Mouse (Mus musculus) embryonic facial prominence, embryonic 12.5 days (tissue): ENCODE measurements around the gene H2afj. TPM values are rescaled to one million over a fixed set of nuclear protein-coding genes. Genes with fewer than 3 reads are reported as not detected.
A peak's percentile ranks its signal among the peaks of the same experiment; 100 is the strongest.

Source experiments
- ATAC-seq: fragments of 200-750 bp; cut with Nextera tagmentation; 2 replicates; pipeline ENCODE4 v1.8.0; 2017; ENCODE audit not compliant: insufficient number of reproducible peaks, insufficient read depth, low FRiP score, low TSS enrichment
- H3K27ac ChIP-seq: fragments of 300-500 bp; sonication (generic); 2 replicates; pipeline ENCODE4 v1.5.1; 2016; ENCODE audit warnings: mild to moderate bottlenecking
- H3K27me3 ChIP-seq: fragments of 300-500 bp; sonication (generic); 2 replicates; pipeline ENCODE4 v1.6.1; 2016; ENCODE audit warnings: mild to moderate bottlenecking, moderate library complexity
- H3K36me3 ChIP-seq: fragments of 300-500 bp; sonication (generic); 2 replicates; pipeline ENCODE4 v1.6.1; 2016; ENCODE audit warnings: mild to moderate bottlenecking
- H3K4me1 ChIP-seq: fragments of 300-500 bp; sonication (generic); 2 replicates; pipeline ENCODE4 v1.6.1; 2016
- H3K4me2 ChIP-seq: fragments of 300-500 bp; sonication (generic); replicated peaks from 2 replicates; pipeline ENCODE4 v1.6.1; 2016; ENCODE audit warnings: mild to moderate bottlenecking, moderate library complexity
- H3K4me3 ChIP-seq: fragments of 300-500 bp; sonication (generic); 2 replicates; pipeline ENCODE4 v1.5.1; 2016; ENCODE audit warnings: mild to moderate bottlenecking
- H3K9ac ChIP-seq: fragments of 300-500 bp; sonication (generic); 2 replicates; pipeline ENCODE4 v1.6.1; 2016; ENCODE audit warnings: mild to moderate bottlenecking, moderate library complexity
- H3K9me3 ChIP-seq: fragments of 300-500 bp; sonication (generic); 2 replicates; pipeline ENCODE4 v1.6.1; 2016; ENCODE audit warnings: mild to moderate bottlenecking, moderate library complexity
- WGBS: fragments of 180-500 bp; shearing (Covaris S2); methylation state at CpG from one replicate; pipeline ENCODE4 v1.1.7; 2016; 5-methylcytosine and 5-hydroxymethylcytosine counted together
- polyA plus RNA-seq: library from polyadenylated mRNA; unstranded; fragments of >200 nt; fragmentation: Nextera tagmentation; extraction: Ambion mirVana; gene quantifications from 2 replicates; pipeline ENCODE4 v1.2.1, GENCODE M21; 2016

H2afj gene
- polyA plus RNA-seq, 1 experiment from 2014 or later: 103 TPM

- Histone ChIP-seq H3K4me2 (no peak overlapping the region), H3K4me1 (peaks cover 8% of the 10 kb centered on the region), H3K27me3 (no peaks in the 10 kb centered on the region), H3K4me3 (no peak overlapping the region), H3K9ac (no peak overlapping the region), H3K27ac (no peak overlapping the region), H3K36me3 (no peaks in the 10 kb centered on the region), H3K9me3 (no peaks in the 10 kb centered on the region)
- ATAC-seq: no peak
- 83% methylated on average over 5 of the region's 5 CpGs for WGBS
Observed at GRCm38 (mm10) chr6:136848971-136849370, 40.9 kb downstream of the H2afj start.

GRCm38 (mm10) chr6:136850267-136850666 lies 42.2 kb downstream of the H2afj start:
- Histone ChIP-seq H3K4me2 (no peak overlapping the region), H3K4me3 (no peak overlapping the region), H3K9ac (no peak overlapping the region), H3K27me3 (no peaks in the 10 kb centered on the region), H3K9me3 (no peaks in the 10 kb centered on the region), H3K27ac (no peak overlapping the region), H3K4me1 (peaks cover 8% of the 10 kb centered on the region), H3K36me3 (no peaks in the 10 kb centered on the region)
- ATAC-seq: no peak
- 67% methylated on average over 6 of the region's 6 CpGs for WGBS

GRCm38 (mm10) chr6:136852348-136852747 lies 44.3 kb downstream of the H2afj start:
- no peaks in the 10 kb centered on the region for H3K9me3 ChIP-seq
- no peaks in the 10 kb centered on the region for H3K36me3 ChIP-seq
- peaks cover 18% of the 10 kb centered on the region for H3K4me1 ChIP-seq
- no peak overlapping the region for H3K9ac ChIP-seq
- H3K27ac ChIP-seq: peak overlapping the region; percentile 64
- H3K27me3 ChIP-seq: no peaks in the 10 kb centered on the region
- no peak overlapping the region for H3K4me2 ChIP-seq
- H3K4me3 ChIP-seq: no peak overlapping the region
- no peak for ATAC-seq
- WGBS: 69% methylated on average over 4 of the region's 4 CpGs

- no peak for ATAC-seq
- peak overlapping the region; percentile 64 for H3K27ac ChIP-seq
Observed at GRCm38 (mm10) chr6:136852762-136853161, 44.7 kb downstream of the H2afj start.

GRCm38 (mm10) chr6:136854361-136854781 lies 46.3 kb downstream of the H2afj start:
- peaks cover 29% of the 10 kb centered on the region for H3K4me1 ChIP-seq
- no peak overlapping the region for H3K4me3 ChIP-seq
- H3K9me3 ChIP-seq: no peaks in the 10 kb centered on the region
- ATAC-seq: no peak
- 83% methylated on average over 11 of the region's 11 CpGs for whole genome bisulfite sequencing
- H3K27ac ChIP-seq: no peak overlapping the region
- H3K36me3 ChIP-seq: no peaks in the 10 kb centered on the region
- no peak overlapping the region for H3K4me2 ChIP-seq
- no peak overlapping the region for H3K9ac ChIP-seq
- H3K27me3 ChIP-seq: no peaks in the 10 kb centered on the region

More at GRCm38 (mm10) chr6:136852762-136853161, 44.7 kb downstream of the H2afj start:
- Histone ChIP-seq H3K9ac (no peak overlapping the region), H3K27me3 (no peaks in the 10 kb centered on the region), H3K4me1 (peaks cover 22% of the 10 kb centered on the region), H3K36me3 (no peaks in the 10 kb centered on the region), H3K4me3 (no peak overlapping the region), H3K9me3 (no peaks in the 10 kb centered on the region), H3K4me2 (no peak overlapping the region)
- WGBS: 27% methylated on average over 3 of the region's 3 CpGs

GRCm38 (mm10) chr6:136855183-136855582 lies 47.1 kb downstream of the H2afj start:
- no peaks in the 10 kb centered on the region for H3K36me3 ChIP-seq
- no peak for ATAC-seq
- no peak overlapping the region for H3K4me2 ChIP-seq
- H3K27ac ChIP-seq: no peak overlapping the region
- no peaks in the 10 kb centered on the region for H3K9me3 ChIP-seq
- H3K9ac ChIP-seq: no peak overlapping the region
- no peak overlapping the region for H3K4me3 ChIP-seq
- H3K4me1 ChIP-seq: peaks cover 29% of the 10 kb centered on the region
- H3K27me3 ChIP-seq: no peaks in the 10 kb centered on the region
- 82% methylated on average over 2 of the region's 2 CpGs for WGBS

GRCm38 (mm10) chr6:136856071-136856636 lies 48.1 kb downstream of the H2afj start:
- Histone ChIP-seq H3K4me1 (peaks cover 29% of the 10 kb centered on the region), H3K27ac (peak overlapping the region; percentile 58), H3K4me2 (no peak overlapping the region; the same call in 1 of the 2 replicates), H3K36me3 (no peaks in the 10 kb centered on the region), H3K4me3 (no peak overlapping the region), H3K9me3 (no peaks in the 10 kb centered on the region), H3K27me3 (no peaks in the 10 kb centered on the region), H3K9ac (no peak overlapping the region)
- WGBS: 60% methylated on average over 14 of the region's 14 CpGs
- no peak for ATAC-seq

- peak within 1 kb of the TSS; percentile 72 for H3K27ac ChIP-seq
- peak within 1 kb of the TSS; percentile 22 for H3K4me2 ChIP-seq
- H3K9me3 ChIP-seq: no peaks in the 10 kb centered on the region
- 50% methylated on average over 18 of the region's 18 CpGs for WGBS
- no peaks in the 10 kb centered on the region for H3K27me3 ChIP-seq
- no peak within 1 kb of the TSS for H3K9ac ChIP-seq
- H3K4me1 ChIP-seq: peaks cover 29% of the 10 kb centered on the region
- no peaks in the 10 kb centered on the region for H3K36me3 ChIP-seq
- no peak within 1 kb of the TSS for H3K4me3 ChIP-seq
- no peak for ATAC-seq
Observed at GRCm38 (mm10) chr6:136857186-136857872, 49.3 kb downstream of the H2afj start, which contains the start of gene Art4. TSS of gene Art4 (minus strand) at chr6:136857733.

- H3K9ac ChIP-seq: no peak overlapping the region
- WGBS: 21% methylated on average over 11 of the region's 11 CpGs
Observed at GRCm38 (mm10) chr6:136857873-136858260, 49.8 kb downstream of the H2afj start.

GRCm38 (mm10) chr6:136858420-136858819 lies 50.4 kb downstream of the H2afj start:
- no peaks in the 10 kb centered on the region for H3K36me3 ChIP-seq
- no peaks in the 10 kb centered on the region for H3K9me3 ChIP-seq
- no peak overlapping the region for H3K27ac ChIP-seq
- ATAC-seq: no peak
- H3K9ac ChIP-seq: no peak overlapping the region
- H3K27me3 ChIP-seq: no peaks in the 10 kb centered on the region
- H3K4me3 ChIP-seq: no peak overlapping the region
- 70% methylated on average over 8 of the region's 8 CpGs for WGBS
- H3K4me2 ChIP-seq: no peak overlapping the region
- peaks cover 21% of the 10 kb centered on the region for H3K4me1 ChIP-seq

More at GRCm38 (mm10) chr6:136857873-136858260, 49.8 kb downstream of the H2afj start:
- no peaks in the 10 kb centered on the region for H3K36me3 ChIP-seq
- no peak overlapping the region for H3K4me3 ChIP-seq
- no peaks in the 10 kb centered on the region for H3K9me3 ChIP-seq
- peaks cover 25% of the 10 kb centered on the region for H3K4me1 ChIP-seq
- ATAC-seq: no peak
- peak overlapping the region; percentile 72 for H3K27ac ChIP-seq
- no peaks in the 10 kb centered on the region for H3K27me3 ChIP-seq
- peak overlapping the region; percentile 22 for H3K4me2 ChIP-seq
